Mouse (Mus musculus): ENCODE measurements at regions not wholly inside any gene's neighbourhood (a gene's known extent, or its start where the extent isn't known, plus 50 kb on each side); places are given as distances from the start of the nearest gene placed in this dataset.

DNA sequence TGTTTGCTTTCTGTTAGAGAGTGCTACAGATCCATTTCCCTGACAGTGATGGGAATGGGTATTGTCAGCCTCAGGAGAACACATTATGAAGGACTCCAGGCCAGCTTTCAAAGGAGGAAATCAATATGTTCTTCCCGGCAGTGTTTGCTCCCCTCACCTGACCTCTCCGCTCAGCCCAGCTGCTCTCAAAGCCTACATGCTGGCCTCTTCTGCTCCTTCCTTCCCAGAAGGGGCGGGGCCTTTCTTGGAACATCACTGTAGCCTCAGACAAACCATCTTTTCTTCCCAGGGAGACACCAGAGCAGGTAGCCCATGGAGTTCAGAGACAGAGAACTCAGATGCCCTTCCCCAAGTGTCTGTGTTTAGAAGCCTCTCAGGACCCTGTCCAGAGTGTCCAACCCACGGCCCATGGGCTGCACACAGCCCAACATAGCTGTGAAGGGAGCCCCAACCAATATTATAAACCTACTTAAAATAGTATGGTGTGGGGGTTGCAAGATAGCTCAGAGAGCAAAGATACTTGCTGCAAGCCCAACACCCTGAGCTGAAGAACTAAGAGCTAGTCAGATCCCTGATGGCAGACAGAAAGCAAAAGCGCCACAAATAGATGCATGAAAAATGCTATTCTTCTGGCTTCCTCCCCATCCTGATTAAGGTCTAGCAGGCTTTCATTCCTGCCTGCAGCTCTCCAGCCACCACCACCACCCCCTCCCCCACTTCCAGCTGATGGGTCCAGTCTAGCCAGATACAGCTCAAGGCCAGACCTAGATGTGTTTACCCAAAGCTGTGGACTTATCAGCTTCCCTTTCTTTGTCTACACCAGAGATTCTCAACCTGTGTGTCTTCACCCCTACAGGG lies 141.8 kb upstream of the Hs6st1 start:
- H3K4me3 ChIP-seq: no peak overlapping the region
- no peak for TF ChIP-seq CTCF (IDR thresholded peaks at IDR 0.05)
- DNase-seq: peak; percentile 35
- intact Hi-C loops (cut with DNase I): no loop called here
- peak overlapping the region; percentile 2; the same call in 1 of the 2 replicates for H3K27ac ChIP-seq

DNA sequence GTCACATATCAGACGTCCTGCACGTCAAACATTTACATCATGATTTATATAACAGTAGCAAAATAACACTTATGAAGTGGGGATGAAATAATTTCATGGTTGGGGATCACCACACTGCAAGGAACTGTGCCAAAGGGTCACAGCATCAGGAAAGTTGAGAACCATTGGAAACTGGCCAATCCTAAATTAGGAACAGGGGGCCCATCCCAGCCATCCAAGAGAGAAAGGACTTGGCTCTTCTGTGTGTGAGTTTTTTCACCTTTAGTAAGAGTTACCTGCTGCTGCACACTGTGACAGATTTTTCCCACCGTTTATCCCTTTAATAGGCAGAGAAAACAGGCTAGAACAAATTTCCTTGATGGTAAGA lies 141.2 kb upstream of the Hs6st1 start:
- no peak for TF ChIP-seq CTCF (IDR thresholded peaks at IDR 0.05)
- H3K4me3 ChIP-seq: no peak overlapping the region
- DNase-seq: no peak
- intact Hi-C loops (cut with DNase I): no loop called here
- no peak overlapping the region for H3K27ac ChIP-seq

DNA sequence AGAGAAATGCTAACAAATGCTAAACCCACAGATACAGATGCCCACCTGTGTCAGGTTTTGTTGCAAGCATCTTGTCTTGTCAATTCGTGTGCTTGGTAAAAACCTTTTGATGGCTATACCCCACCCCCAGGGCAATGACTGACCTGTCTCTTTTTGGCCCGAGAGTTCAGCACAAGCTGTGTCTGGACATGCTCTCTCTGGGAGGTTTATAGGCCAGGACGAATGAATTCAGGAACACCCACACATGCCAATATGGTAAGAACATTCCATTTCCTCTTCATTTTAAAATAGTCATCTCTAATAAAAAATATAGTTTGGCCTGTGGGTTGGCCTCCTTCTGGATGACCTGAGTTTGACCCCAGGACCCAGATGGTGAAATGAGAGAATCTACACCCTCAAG lies 137.8 kb upstream of the Hs6st1 start:
- intact Hi-C loops (cut with DNase I): no loop called here
- H3K27ac ChIP-seq: no peak overlapping the region
- no peak for TF ChIP-seq CTCF (IDR thresholded peaks at IDR 0.05)
- no peak for DNase-seq
- H3K4me3 ChIP-seq: no peak overlapping the region

DNA sequence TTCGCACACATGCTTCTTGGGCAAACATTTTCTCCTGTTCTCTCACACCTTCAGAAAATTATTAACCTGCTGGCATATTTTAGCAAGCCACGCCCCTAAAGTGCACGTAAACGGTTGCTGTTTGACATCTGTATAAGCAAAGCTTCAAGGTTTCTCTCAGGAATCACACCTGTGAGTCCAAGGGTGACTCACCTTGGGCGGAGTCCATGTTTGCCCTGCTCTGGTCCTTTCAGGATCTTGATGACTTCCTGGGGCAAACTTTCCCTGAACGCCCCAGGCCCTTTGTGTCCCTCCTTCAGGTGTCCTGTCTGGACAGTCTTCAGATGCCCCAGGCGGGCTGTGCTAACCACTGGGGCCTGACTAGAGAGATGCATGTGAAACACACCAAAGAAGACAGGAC lies 137.1 kb upstream of the Hs6st1 start:
- DNase-seq: no peak
- intact Hi-C loops (cut with DNase I): no loop called here

DNA sequence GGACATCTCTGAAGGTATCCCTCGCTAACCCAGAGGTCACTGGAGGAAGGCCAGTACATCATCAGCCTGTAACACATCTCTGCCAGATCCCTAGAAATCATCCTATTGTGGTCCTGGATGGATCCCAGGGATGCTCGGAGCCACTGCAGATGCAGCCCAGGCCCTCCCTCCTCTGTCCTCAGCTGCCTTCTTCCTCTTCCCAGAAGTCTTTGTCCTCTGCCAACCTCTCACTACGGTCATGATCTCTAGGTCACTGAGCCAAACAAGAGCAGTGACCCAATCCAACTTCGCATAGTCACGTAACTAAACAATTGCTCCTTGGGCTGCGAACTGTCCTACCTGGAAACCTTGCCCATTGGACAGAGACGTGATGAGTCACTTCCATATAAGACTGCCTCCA lies 134.7 kb upstream of the Hs6st1 start:
- H3K27ac ChIP-seq: no peak overlapping the region
- peak; percentile 31 for DNase-seq
- intact Hi-C loops (cut with DNase I): no loop called here
- TF ChIP-seq CTCF (IDR thresholded peaks at IDR 0.05): no peak
- no peak overlapping the region for H3K4me3 ChIP-seq

More for the DNA sequence above, 137.1 kb upstream of the Hs6st1 start:
- Histone ChIP-seq H3K4me3 (no peak overlapping the region), H3K27ac (no peak overlapping the region)
- no peak for TF ChIP-seq CTCF (IDR thresholded peaks at IDR 0.05)

DNA sequence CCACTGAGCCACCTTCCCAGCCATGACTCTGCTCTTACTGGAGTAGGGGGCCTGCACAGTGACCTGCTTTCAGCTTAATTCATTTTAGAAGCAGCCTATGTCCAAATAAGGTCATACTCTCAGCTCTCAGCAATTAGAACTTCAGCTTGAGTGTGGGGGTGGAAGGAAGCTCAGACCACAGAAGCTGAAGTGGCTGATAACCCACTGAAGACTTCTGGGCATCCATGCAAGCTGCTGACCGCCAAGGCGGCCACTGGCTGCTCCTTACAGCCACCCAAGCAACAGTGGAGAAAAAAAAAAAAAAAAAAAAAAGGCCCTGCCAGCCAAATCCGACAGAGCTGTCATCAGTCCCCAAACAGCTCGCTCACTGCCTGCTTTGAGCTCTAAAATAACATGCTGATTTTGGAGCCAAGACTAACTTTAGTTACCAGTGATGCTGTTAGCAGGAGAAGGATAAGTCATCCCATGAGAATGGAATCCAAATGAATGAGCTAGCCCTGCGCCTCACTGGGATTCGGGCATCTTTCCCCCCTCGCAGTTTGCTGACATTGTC lies 133.0 kb upstream of the Hs6st1 start:
- H3K27ac ChIP-seq: no peak overlapping the region
- peak; percentile 42 for DNase-seq
- intact Hi-C loops (cut with DNase I): no loop called here

DNA sequence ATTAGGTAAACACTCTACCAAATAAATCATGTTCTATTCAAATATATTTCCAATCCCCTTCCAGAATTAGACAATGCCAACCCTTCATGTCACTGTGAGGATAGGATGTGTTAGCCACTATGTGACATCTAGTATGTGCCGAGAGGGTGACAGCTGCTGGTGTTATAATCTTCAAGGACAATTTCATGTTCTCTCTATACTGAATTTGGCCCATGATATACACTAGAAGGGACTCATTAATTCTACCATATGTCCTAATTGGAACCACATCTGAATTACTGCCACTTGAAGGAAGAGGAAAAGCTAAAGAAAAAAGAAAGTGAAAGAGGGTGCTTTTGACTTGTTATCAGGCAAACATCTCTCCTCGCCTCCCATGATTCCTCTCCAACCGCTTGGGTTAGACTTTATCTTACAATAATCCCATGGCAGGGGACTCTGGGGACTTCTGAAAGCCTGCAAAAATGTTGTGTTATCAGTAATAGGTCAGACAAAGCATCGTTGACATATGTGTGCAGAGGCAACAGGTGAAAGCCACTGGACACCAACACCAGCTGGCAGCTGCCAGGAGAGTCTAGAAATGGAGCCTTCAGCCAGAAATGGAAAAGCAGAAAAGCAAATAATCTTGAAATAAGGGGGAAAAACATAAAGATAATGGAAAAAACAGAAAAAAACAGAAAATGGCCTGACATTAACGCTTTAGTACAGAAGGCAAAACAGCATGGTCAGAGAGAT lies 131.7 kb upstream of the Hs6st1 start:
- TF ChIP-seq CTCF (IDR thresholded peaks at IDR 0.05): no peak
- intact Hi-C loops (cut with DNase I): no loop called here
- Histone ChIP-seq H3K27ac (no peak overlapping the region), H3K4me3 (no peak overlapping the region)
- DNase-seq: no peak

More for the DNA sequence above, 133.0 kb upstream of the Hs6st1 start:
- H3K4me3 ChIP-seq: no peak overlapping the region
- TF ChIP-seq CTCF (IDR thresholded peaks at IDR 0.05): no peak

DNA sequence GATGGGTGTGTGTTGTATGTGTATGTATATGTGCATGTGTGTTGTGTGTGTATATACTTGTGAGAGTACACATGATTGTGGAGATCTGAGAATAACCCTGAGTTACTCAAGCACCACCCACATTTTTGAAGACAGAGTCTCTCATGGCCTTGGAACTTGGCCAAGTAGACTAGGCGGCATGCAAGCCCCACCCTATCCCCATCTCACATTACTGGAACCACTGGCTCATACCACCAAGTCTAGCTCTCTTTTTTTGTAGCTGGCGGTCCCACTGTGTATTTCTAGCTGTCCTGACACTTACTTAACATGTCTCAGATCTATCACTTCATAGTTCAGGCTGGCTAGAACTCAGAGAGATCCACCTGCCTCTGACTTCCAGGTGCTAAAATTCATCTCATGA lies 128.0 kb upstream of the Hs6st1 start:
- intact Hi-C loops (cut with DNase I): no loop called here
- H3K4me3 ChIP-seq: no peak overlapping the region
- H3K27ac ChIP-seq: no peak overlapping the region
- TF ChIP-seq CTCF (IDR thresholded peaks at IDR 0.05): no peak
- no peak for DNase-seq

DNA sequence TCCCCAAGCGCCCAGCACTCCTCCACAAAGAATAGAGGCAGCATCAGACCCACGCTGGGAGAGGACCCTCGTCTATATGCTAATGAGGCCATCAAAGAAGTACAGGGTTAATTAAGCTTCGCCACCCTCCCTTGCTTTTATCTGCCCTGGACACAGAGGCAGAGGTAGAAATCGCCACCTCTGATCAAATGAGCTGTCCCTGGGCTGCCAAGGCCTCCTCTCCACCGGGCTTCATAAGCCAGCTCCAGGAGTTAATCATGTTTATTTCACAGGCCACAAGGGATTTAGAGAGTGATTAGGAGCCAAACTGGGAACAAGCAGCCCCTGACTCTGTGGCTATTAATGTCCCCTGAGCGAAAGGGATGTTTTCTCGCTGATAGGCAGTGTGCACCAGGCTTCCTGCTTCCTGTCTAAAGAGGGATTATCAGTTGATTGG lies 126.5 kb upstream of the Hs6st1 start:
- DNase-seq: no peak
- no peak for TF ChIP-seq CTCF (IDR thresholded peaks at IDR 0.05)
- intact Hi-C loops (cut with DNase I): no loop called here
- no peak overlapping the region for H3K4me3 ChIP-seq
- H3K27ac ChIP-seq: no peak overlapping the region

DNA sequence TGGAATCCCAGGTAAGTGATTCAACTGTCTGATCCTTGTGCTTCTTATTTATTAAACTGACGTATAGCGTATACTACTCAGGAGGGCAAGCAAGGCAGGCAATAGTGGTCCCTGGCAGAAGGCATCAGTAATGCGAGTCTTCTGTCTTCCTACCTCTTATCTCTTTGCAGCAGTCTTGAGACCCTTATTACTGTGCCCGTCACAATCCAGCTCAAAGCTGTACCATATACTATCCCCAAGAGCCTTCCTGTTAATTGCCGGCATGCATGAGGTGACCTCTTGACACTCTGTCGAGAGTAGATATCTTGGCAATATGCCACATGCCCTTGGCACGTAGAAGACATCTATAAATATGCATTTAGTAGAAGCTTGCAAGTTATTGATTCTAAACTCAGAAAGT lies 126.0 kb upstream of the Hs6st1 start:
- intact Hi-C loops (cut with DNase I): no loop called here
- H3K4me3 ChIP-seq: no peak overlapping the region
- TF ChIP-seq CTCF (IDR thresholded peaks at IDR 0.05): no peak
- no peak overlapping the region for H3K27ac ChIP-seq
- no peak for DNase-seq

DNA sequence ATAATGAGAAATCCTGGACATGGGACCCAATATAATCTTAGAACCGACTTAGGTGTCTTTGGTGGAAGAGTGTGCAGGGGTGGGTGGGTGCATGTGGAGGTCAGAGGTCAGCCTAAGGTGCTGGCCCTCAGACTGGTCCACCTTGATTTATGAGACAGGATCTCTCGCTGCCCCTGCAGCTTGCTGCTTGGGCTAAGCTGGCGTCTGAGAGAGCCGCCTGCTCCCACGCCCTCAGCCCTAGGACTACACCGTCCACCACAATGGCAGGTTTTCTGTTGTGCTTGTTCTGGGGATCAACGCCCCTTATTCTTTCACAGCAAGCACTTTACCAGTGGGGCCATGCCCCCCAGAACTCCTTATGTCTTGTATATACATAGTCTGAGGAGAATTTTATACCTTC lies 124.4 kb upstream of the Hs6st1 start:
- H3K27ac ChIP-seq: no peak overlapping the region
- intact Hi-C loops (cut with DNase I): no loop called here
- DNase-seq: no peak
- no peak for TF ChIP-seq CTCF (IDR thresholded peaks at IDR 0.05)
- no peak overlapping the region for H3K4me3 ChIP-seq

DNA sequence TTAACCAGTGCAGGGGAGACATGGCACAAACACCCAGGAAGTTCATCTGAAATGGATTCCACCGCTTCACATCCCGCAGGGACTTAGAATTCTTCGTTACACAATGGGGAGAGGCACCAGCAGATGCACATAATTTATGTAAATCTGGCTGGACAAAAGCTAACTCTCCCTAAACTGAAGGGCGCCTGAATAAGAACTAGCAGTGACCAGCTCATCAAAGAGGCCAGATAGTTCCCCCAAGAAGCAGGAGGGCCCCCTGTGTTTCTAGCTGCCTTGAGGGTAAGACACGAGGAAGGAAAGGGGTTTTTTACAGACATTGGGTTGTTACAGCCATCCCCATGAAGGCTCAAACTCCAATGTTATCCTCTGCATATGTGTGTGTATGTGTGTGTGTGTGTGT lies 123.8 kb upstream of the Hs6st1 start:
- TF ChIP-seq CTCF (IDR thresholded peaks at IDR 0.05): no peak
- intact Hi-C loops (cut with DNase I): no loop called here
- DNase-seq: no peak
- H3K4me3 ChIP-seq: no peak overlapping the region
- H3K27ac ChIP-seq: no peak overlapping the region

DNA sequence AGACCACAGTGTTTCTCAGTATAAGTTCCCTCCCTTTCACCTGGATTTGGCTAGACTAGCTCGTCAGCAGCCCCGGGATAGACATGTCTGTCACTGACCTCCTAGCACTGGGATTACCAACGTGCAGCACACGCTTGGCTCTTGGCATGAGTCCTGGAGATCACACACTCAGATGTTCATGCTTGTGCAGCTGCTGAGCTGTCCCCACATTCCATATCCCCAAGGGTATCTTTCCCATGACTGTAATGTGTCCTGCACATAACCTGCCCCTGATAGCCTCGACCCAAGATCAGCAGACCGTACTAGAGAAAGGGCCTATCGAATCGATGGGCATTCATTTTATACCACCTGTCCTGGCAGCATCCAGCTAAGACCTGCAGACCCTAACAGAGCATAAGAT lies 123.4 kb upstream of the Hs6st1 start:
- H3K27ac ChIP-seq: peak overlapping the region; percentile 35; the same call in 1 of the 2 replicates
- intact Hi-C loops (cut with DNase I): loop anchor here (5.0 kb wide), 1 partner anchor 63 kb away; no protein-coding TSS in a partner anchor
- TF ChIP-seq CTCF (IDR thresholded peaks at IDR 0.05): no peak
- peak; percentile 23 for DNase-seq
- H3K4me3 ChIP-seq: no peak overlapping the region
